Mouse (Mus musculus): ENCODE measurements at regions not wholly inside any gene's neighbourhood (a gene's known extent, or its start where the extent isn't known, plus 50 kb on each side); places are given as distances from the start of the nearest gene placed in this dataset.

DNA sequence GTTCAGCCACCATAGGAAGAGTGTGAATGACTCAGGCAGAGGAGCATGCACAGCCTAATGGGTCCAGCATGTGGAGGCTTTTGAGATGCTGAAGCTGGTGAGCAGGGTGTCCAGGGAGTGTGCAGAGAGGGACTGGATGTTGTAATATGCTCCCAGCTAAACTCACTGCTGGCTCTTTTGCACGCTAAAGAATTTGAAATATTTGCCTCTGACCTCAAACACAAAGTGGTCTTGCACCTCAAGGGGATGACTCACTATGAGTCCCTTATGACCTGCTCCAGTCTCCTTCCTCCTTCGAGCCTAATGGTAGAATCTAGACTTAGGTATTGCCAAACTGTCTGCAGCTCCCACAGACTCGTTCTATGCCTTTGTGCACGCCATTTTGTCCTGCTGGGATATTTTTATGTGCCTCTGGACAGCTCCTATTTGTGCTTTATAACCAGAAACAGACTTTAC, 55.0 kb upstream of the Slit3 start:
- no peak for DNase-seq

DNA sequence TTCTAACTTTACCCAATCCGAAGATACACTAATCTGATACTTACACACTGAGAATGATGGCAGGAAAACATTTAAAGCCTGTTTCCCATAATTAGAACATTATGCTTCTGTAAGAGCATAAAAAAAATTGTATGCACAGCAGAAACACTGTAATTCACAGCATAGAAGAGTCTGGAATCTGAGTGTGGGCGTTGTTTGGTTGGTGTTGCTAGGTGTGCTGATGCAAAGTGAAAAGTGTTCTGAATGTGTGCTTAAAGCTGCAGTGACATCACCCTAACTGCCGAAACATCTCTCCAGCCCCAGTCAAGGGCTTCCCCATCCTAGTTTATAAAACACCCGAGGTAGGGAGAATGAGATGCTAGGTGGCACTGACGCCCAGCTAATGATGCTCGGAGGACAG, 63.2 kb upstream of the Slit3 start:
- no peak for DNase-seq

DNA sequence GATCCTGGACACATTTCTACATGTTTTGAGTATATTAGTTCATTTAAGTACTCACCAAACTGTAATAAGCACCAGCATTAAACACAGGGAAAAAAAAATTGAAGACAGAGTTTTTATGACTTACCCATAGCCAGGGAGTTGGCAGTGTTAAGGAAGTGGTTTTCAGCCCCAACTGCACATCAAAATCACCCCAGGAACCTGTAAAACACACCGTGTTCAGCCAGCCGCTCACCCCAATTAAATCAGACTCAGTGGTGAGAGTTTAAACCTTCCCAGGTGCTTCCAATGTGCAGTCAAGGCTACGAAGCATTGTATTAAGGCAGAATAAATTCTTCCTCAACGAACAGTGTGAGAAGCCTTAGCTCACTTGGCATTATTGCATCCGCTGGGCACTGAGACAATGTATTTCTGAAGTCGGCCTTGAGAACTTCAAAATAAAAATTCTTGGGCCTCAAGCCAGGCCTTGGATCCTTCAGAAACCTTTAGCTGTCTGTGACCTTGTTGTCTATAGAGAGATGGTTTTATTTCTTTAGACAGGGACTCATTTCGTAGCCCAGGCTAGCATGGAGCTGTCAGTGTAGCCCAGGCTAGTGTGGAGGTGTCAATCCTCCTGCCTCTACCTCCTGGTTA, 65.4 kb upstream of the Slit3 start:
- DNase-seq, result peak; percentile 22

- DNase-seq, result peak; percentile 2
Observed at GRCm38 (mm10) chr11:35053613-35053950, 67.4 kb upstream of the Slit3 start.

DNA sequence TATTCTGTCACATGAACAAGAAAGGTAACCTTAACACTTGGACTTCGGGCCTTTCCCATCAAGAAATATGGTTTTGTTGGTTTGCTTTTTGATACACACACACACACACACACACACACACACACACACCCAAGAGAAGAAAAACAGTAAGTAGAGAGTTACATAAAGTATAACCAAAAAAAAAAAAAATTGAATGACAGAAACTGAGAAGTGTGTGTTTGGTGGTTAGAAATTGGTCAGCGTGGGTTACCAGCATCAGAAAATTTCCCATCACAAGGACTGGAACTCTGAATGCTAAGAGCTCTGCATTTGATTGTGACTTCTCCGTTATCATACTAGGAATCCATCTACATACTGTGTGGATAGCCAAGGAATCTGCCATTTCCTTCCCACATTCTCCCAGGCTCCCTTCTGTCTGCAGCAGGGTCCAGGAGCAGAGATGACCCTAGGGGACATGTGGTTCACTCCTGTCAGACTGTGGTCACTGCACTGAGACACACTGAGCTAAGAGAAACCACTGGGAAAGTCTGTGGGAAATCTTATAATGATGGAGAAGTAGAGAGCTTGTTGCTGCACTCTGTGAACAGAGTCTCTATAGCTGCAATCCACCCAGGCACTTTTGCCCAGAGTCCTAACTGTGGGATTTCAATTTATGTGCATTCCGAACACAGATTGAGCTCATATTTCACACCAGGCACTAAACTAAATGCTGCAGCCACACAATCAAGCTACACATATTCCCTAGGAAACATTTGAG, 68.0 kb upstream of the Slit3 start:
- DNase-seq, result no peak

DNA sequence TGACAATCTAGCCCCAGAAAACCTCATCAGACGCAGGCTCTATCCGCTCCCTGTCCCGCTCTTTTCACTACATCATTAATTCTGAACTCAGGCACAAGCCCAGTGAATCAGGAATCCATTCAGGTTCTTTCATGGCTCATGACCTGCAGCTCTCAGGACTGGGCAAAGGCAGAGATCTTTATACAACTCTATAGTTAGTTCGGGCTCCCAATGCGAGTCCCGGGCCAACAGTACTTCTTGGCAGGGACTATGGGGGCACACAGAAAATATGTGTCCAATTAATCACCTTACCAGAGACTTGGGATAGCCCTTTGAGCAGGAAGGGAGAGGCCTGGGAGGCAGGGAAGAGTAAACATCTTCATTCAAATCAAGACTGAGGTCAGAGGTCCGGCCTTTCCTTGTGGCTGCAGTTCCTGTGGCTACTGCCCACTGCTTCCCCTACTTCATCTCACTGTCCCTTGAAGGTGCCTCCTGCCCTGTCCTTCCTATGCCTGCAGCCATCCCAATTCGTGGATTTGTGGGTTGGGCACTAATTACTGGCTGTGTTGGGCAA, 71.3 kb upstream of the Slit3 start:
- no peak for DNase-seq

GRCm38 (mm10) chr11:35044659-35045058, 76.4 kb upstream of the Slit3 start:
- DNase-seq, result no peak

GRCm38 (mm10) chr11:35024448-35024847, 96.6 kb upstream of the Slit3 start:
- no peak for DNase-seq

GRCm38 (mm10) chr11:35023813-35024212, 97.2 kb upstream of the Slit3 start:
- DNase-seq, result no peak

DNA sequence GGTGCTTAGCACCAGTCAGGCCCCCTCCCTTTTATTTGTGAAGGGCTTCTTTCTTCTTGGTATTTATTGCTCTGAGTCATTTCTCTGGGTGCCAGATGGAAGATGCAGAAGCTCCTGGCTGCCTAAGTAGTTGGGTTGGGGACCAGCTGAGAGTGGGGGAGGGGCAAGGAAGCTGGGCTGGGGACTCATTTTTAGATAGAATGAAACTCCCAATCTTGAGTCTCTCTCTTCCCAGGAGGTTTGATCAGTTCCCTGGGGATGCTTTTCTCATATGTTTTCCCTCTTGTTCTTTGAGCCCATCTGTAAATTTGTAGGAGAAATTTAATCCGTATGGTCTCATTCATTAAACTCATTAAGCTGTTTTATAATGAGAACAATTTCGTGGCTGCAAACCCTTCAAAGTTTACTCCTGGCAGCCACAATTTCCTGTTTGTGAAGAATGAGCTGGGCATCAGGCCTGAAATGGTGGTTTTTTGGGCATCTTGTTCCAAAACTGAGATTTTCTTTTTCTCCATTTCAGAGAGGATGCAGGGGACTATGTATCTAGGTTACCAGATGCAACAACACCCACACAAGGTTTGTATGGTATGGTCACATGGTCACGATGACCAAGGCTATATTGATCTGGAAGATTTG, 98.9 kb upstream of the Slit3 start:
- no peak for DNase-seq

- no peak for DNase-seq
Observed at GRCm38 (mm10) chr11:35016998-35017397, 104.0 kb upstream of the Slit3 start.

GRCm38 (mm10) chr11:35011521-35012476, 109.2 kb upstream of the Slit3 start:
- DNase-seq, result no peak

DNA sequence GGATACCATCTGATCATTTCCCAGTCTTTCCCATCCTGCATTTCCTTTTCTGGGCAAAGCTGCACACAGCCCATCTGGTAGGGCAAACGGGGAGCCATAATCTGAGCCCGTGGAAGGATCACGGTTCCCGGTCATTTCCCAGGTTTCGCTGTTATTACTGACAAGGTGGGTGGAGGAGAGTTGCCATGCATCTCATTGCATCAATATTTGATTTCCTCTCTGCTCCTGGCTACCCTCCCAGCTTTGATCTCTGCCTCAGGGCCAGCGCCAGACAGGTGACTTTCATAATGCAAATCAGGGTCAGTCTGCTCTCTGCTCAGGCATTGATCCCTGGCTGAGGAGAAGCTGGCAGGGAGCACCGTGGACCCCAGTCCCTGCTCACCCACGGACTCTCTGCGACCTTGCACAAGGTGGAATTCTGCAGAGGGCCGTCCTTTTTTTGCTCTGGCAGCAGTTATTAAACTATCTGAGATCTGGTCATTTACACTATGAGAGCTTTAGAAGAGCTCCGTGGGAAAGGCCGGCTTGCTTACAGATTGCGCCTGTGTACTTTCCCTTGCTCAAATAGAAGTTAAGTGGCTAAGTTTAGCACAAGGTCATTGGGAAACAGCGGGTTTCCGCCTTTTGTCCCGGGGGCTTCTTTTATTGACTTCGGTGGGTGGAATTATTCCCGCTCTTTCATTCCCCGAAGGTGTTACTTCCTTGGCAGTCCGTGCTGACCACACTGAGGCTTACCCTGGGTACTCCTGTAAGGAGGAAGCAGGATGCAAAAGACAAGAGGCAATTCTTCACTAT, 114.1 kb upstream of the Slit3 start:
- no peak for DNase-seq

- DNase-seq, result no peak
Observed at GRCm38 (mm10) chr11:35005143-35005542, 115.9 kb upstream of the Slit3 start.

DNA sequence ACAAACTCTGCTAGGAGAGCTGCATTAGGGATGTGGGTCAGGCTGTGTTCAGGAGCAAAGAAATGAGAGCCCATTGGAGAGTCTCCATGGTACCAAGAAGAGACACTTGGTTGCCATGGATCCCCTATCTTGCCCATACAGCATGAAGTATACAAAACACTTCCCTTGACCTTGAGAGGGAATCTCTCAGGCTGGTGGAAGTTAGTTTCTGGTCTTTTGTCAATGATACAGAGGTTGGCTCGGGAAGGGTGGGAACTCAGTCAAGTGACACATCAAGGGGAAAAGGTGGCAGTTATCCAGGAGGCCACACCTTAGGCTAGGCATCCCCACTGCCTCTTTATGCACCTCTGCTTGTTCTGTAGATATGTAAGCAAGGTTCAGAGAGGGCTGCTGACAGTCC, 116.6 kb upstream of the Slit3 start:
- no peak for DNase-seq

DNA sequence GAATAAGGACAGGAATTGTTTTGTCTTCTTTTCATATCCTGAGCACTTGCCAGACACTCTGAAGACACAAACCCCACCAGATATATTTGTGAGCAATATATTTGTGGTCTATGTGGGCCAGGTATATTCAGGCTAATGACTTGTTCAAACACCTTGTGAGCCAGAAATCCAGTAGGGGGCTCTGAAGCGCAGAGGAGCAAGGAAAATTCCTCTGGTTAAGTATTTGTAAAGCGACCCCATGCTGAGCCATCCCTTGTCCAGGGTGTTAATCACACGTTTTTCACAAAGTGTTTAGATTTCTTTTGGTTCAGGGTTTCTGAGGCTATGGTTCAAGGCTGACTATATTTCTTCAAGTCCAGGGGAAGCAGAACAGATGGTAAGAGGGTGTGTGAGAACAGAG, 117.1 kb upstream of the Slit3 start:
- DNase-seq, result no peak

- no peak for DNase-seq
Observed at GRCm38 (mm10) chr11:34997906-34998305, 123.1 kb upstream of the Slit3 start.

- DNase-seq, result no peak
Observed at GRCm38 (mm10) chr11:34995515-34995914, 125.5 kb upstream of the Slit3 start.

GRCm38 (mm10) chr11:34982775-34983457, 138.1 kb upstream of the Slit3 start:
- no peak for DNase-seq

DNA sequence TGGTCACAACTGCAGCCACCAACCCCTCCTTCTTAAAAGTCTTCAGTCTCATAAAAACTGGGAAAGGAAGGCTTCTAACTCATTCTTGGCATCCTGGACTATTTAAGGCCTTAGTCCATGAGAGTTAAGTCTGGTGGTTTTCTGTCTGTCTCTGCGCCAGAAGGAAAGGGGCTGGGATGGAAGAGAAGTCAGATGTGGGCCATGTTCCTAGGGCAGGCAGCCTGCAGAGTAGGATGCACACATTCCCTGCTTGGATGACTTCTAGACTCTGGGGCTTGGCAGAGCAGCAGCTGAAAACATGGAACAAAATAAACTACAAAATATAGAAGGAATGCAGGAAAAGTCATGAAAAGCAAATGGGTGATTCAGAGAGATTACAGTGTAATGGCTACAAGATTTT, 140.8 kb upstream of the Slit3 start:
- DNase-seq, result no peak

DNA sequence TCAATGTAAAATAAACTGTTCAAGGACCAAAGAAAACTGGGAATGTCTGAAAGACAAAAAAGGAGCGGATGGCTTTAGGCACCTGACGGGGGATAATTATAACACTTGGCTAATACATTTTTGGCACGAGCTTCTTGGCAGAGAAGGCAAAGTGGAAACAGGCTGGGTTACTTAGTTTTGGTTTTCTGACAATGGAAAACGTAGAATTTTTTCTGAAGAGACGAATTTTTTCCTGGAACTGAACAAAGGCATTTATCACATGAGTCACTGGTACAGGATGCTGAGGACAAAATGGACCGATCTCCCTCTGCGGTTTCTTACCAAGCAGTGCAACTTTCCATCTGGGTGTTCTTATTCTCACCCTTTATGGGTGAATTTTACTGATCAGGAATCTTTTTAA, 143.2 kb upstream of the Slit3 start:
- no peak for DNase-seq

Measured in adrenal gland, postnatal 25 days (tissue).